Mouse (Mus musculus) left cerebral cortex, postnatal 4 days (tissue): ENCODE data around the gene Arid4b. TPM values are rescaled to one million over a fixed set of nuclear protein-coding genes. Genes with fewer than 3 reads are reported as not detected.

Experiments
- total RNA-seq, 2 experiments: library from RNA; stranded (reverse); gene quantifications; 2 replicates each; pipeline ENCODE4 v1.2.3; 2021

Gene Arid4b
- total RNA-seq, 2 experiments from 2014 or later: 49.7 to 54.7 TPM

Other genes with a start within 250 kb of the Arid4b start
- gene B3galnt2, start 108.8 kb upstream of the Arid4b start, total RNA-seq: 10 to 100 TPM; 15.3 to 18.2 TPM
- 10 to 100 TPM; 80.3 to 90.2 TPM for gene Tbce, start 23.6 kb upstream of the Arid4b start, total RNA-seq
- gene Ggps1, start 256 bp downstream of the Arid4b start, total RNA-seq: 10 to 100 TPM; 52.2 to 58.5 TPM